Mouse (Mus musculus): ENCODE measurements around the gene Tmem45b.

GRCm38 (mm10) chr9:31376661-31377060 is 87.6 kb downstream of the Tmem45b start:
- TF ChIP-seq POU5F1 (IDR thresholded peaks at IDR 0.05; ENCODE audit: borderline replicate concordance, low read length) (no peak), CTCF (conservative IDR thresholded peaks at IDR 0.05; ENCODE audit: low read length) (no peak), NANOG (IDR thresholded peaks at IDR 0.05; ENCODE audit: borderline replicate concordance, low read length) (peak; percentile 73; the same call in 1 of the 2 replicates)

Data from E14TG2a.4 (cell line).